Mouse (Mus musculus) intestine, embryonic 15.5 days (tissue): ENCODE measurements around the gene Ankrd42. TPM values are rescaled to one million over a fixed set of nuclear protein-coding genes. Genes with fewer than 3 reads are reported as not detected.

ENCODE experiments used
- ATAC-seq: fragments of 200-750 bp; cut with Nextera tagmentation; 2 replicates; pipeline ENCODE4 v1.8.0; 2017; ENCODE audit warnings: moderate TSS enrichment, moderate library complexity
- H3K27ac ChIP-seq: fragments of 300-500 bp; sonication (generic); 2 replicates; pipeline ENCODE4 v1.5.1; 2015; ENCODE audit warnings: mild to moderate bottlenecking, inconsistent platforms
- H3K27me3 ChIP-seq: fragments of 300-500 bp; sonication (generic); replicated peaks from 2 replicates; pipeline ENCODE4 v1.6.1; 2015; ENCODE audit warnings: inconsistent platforms
- H3K36me3 ChIP-seq: fragments of 300-500 bp; sonication (generic); 2 replicates; pipeline ENCODE4 v1.6.1; 2015; ENCODE audit warnings: inconsistent platforms
- H3K4me1 ChIP-seq: fragments of 300-500 bp; sonication (generic); replicated peaks from 2 replicates; pipeline ENCODE4 v1.6.1; 2015; ENCODE audit warnings: inconsistent platforms
- H3K4me2 ChIP-seq: fragments of 300-500 bp; sonication (generic); replicated peaks from 2 replicates; pipeline ENCODE4 v1.6.1; 2015; ENCODE audit warnings: mild to moderate bottlenecking, inconsistent platforms
- H3K4me3 ChIP-seq: fragments of 300-500 bp; sonication (generic); replicated peaks from 2 replicates; pipeline ENCODE4 v1.5.1; 2015; ENCODE audit warnings: inconsistent platforms
- H3K9ac ChIP-seq: fragments of 300-500 bp; sonication (generic); 2 replicates; pipeline ENCODE4 v1.6.1; 2015; ENCODE audit warnings: inconsistent platforms
- H3K9me3 ChIP-seq: fragments of 300-500 bp; sonication (generic); 2 replicates; pipeline ENCODE4 v1.6.1; 2016; ENCODE audit warnings: inconsistent platforms
- WGBS: fragments of 180-500 bp; shearing (Covaris S2); methylation state at CpG from one replicate; pipeline ENCODE4 v1.1.7; 2015; 5-methylcytosine and 5-hydroxymethylcytosine counted together
- polyA plus RNA-seq: library from polyadenylated mRNA; unstranded; fragments of >200 nt; fragmentation: Nextera tagmentation; extraction: Ambion mirVana; gene quantifications from 2 replicates; pipeline ENCODE4 v1.2.1, GENCODE M21; 2015

The Ankrd42 gene
- polyA plus RNA-seq, 1 experiment from 2014 or later = 3.9 TPM

- Histone ChIP-seq H3K36me3 (peaks cover 3% of the 10 kb centered on the region; the same call in 1 of the 2 replicates), H3K27me3 (no peaks in the 10 kb centered on the region), H3K4me1 (peaks cover 8% of the 10 kb centered on the region; the same call in 1 of the 2 replicates), H3K4me2 (peak overlapping the region; percentile 98), H3K4me3 (peak overlapping the region; percentile 75), H3K9ac (no peak overlapping the region), H3K9me3 (no peaks in the 10 kb centered on the region), H3K27ac (no peak overlapping the region)
- WGBS = 85% methylated on average over 5 of the region's 5 CpGs
- ATAC-seq = no peak
Measured at GRCm38 (mm10) chr7:92638050-92638449, 1.1 kb upstream of the Ankrd42 start.

GRCm38 (mm10) chr7:92636295-92637011 lies 489 bp downstream of the Ankrd42 start:
- ATAC-seq = peak; percentile 81
- H3K27ac ChIP-seq = no peak overlapping the region
- H3K4me2 ChIP-seq = peak overlapping the region; percentile 98

GRCm38 (mm10) chr7:92630167-92630566 lies 6.8 kb downstream of the Ankrd42 start:
- 53% methylated on average over 2 of the region's 2 CpGs for WGBS
- no peaks in the 10 kb centered on the region for H3K27me3 ChIP-seq
- no peaks in the 10 kb centered on the region for H3K9me3 ChIP-seq
- no peak overlapping the region for H3K27ac ChIP-seq
- no peak overlapping the region for H3K4me3 ChIP-seq
- H3K36me3 ChIP-seq = no peaks in the 10 kb centered on the region
- no peaks in the 10 kb centered on the region for H3K4me1 ChIP-seq
- ATAC-seq = no peak
- no peak overlapping the region for H3K4me2 ChIP-seq
- no peak overlapping the region for H3K9ac ChIP-seq

More at GRCm38 (mm10) chr7:92636295-92637011, 489 bp downstream of the Ankrd42 start:
- no peaks in the 10 kb centered on the region for H3K27me3 ChIP-seq
- H3K9me3 ChIP-seq = no peaks in the 10 kb centered on the region
- H3K4me3 ChIP-seq = peak overlapping the region; percentile 75
- H3K9ac ChIP-seq = peak overlapping the region; percentile 67
- H3K4me1 ChIP-seq = peaks cover 8% of the 10 kb centered on the region; the same call in 1 of the 2 replicates
- H3K36me3 ChIP-seq = peaks cover 3% of the 10 kb centered on the region; the same call in 1 of the 2 replicates
- WGBS = 2% methylated on average over 49 of the region's 49 CpGs

- no peaks in the 10 kb centered on the region for H3K4me1 ChIP-seq
- H3K27ac ChIP-seq = no peak overlapping the region
- H3K36me3 ChIP-seq = no peaks in the 10 kb centered on the region
- H3K27me3 ChIP-seq = no peaks in the 10 kb centered on the region
- no peaks in the 10 kb centered on the region for H3K9me3 ChIP-seq
- no peak overlapping the region for H3K4me3 ChIP-seq
- WGBS = 44% methylated on average over 2 of the region's 2 CpGs
- no peak for ATAC-seq
- no peak overlapping the region for H3K9ac ChIP-seq
- no peak overlapping the region for H3K4me2 ChIP-seq
Measured at GRCm38 (mm10) chr7:92624488-92624887, 12.5 kb downstream of the Ankrd42 start.

GRCm38 (mm10) chr7:92610830-92611229 lies 26.1 kb downstream of the Ankrd42 start:
- Histone ChIP-seq H3K9ac (no peak overlapping the region), H3K36me3 (no peaks in the 10 kb centered on the region), H3K27ac (no peak overlapping the region), H3K27me3 (no peaks in the 10 kb centered on the region), H3K4me1 (no peaks in the 10 kb centered on the region), H3K4me2 (no peak overlapping the region), H3K4me3 (no peak overlapping the region), H3K9me3 (no peaks in the 10 kb centered on the region)
- WGBS = 74% methylated on average over 7 of the region's 7 CpGs
- ATAC-seq = no peak

GRCm38 (mm10) chr7:92604961-92605360 lies 32.0 kb downstream of the Ankrd42 start:
- H3K4me3 ChIP-seq = no peak overlapping the region
- no peak overlapping the region for H3K9ac ChIP-seq
- 93% methylated on average over 7 of the region's 7 CpGs for whole genome bisulfite sequencing
- H3K36me3 ChIP-seq = no peaks in the 10 kb centered on the region
- no peaks in the 10 kb centered on the region for H3K9me3 ChIP-seq
- H3K4me2 ChIP-seq = no peak overlapping the region
- H3K27ac ChIP-seq = no peak overlapping the region
- no peaks in the 10 kb centered on the region for H3K27me3 ChIP-seq
- no peaks in the 10 kb centered on the region for H3K4me1 ChIP-seq
- no peak for ATAC-seq

GRCm38 (mm10) chr7:92590842-92591241 lies 46.1 kb downstream of the Ankrd42 start:
- H3K9me3 ChIP-seq = no peaks in the 10 kb centered on the region
- no peak overlapping the region for H3K4me2 ChIP-seq
- H3K36me3 ChIP-seq = no peaks in the 10 kb centered on the region
- H3K27me3 ChIP-seq = no peaks in the 10 kb centered on the region
- H3K27ac ChIP-seq = no peak overlapping the region
- WGBS = 88% methylated on average over 2 of the region's 2 CpGs
- H3K4me3 ChIP-seq = no peak overlapping the region
- no peak for ATAC-seq
- H3K9ac ChIP-seq = no peak overlapping the region
- H3K4me1 ChIP-seq = no peaks in the 10 kb centered on the region

- no peak for ATAC-seq
- Histone ChIP-seq H3K27ac (no peak overlapping the region), H3K9me3 (no peaks in the 10 kb centered on the region), H3K9ac (no peak overlapping the region), H3K36me3 (no peaks in the 10 kb centered on the region), H3K4me3 (no peak overlapping the region), H3K27me3 (no peaks in the 10 kb centered on the region), H3K4me1 (no peaks in the 10 kb centered on the region), H3K4me2 (no peak overlapping the region)
- WGBS = 89% methylated on average over 7 of the region's 7 CpGs
Measured at GRCm38 (mm10) chr7:92589986-92590385, 47.0 kb downstream of the Ankrd42 start.

GRCm38 (mm10) chr7:92583567-92583966 lies 53.4 kb downstream of the Ankrd42 start:
- no peaks in the 10 kb centered on the region for H3K4me1 ChIP-seq
- no peak overlapping the region for H3K4me3 ChIP-seq
- H3K4me2 ChIP-seq = no peak overlapping the region
- no peak overlapping the region for H3K9ac ChIP-seq
- no peaks in the 10 kb centered on the region for H3K27me3 ChIP-seq
- WGBS = 87% methylated on average over 7 of the region's 7 CpGs
- 0 out of 2 replicates have a peak, but pooled peaks cover 3% of the 10 kb centered on the region for H3K36me3 ChIP-seq
- no peaks in the 10 kb centered on the region for H3K9me3 ChIP-seq
- ATAC-seq = no peak
- H3K27ac ChIP-seq = no peak overlapping the region

GRCm38 (mm10) chr7:92580491-92581207 lies 56.3 kb downstream of the Ankrd42 start:
- no peaks in the 10 kb centered on the region for H3K27me3 ChIP-seq
- 0 out of 2 replicates have a peak, but pooled peaks cover 6% of the 10 kb centered on the region for H3K36me3 ChIP-seq
- H3K4me1 ChIP-seq = no peaks in the 10 kb centered on the region
- no peak overlapping the region for H3K27ac ChIP-seq
- no peak for ATAC-seq
- WGBS = 89% methylated on average over 5 of the region's 5 CpGs
- no peaks in the 10 kb centered on the region for H3K9me3 ChIP-seq
- H3K4me3 ChIP-seq = no peak overlapping the region
- H3K4me2 ChIP-seq = no peak overlapping the region
- no peak overlapping the region for H3K9ac ChIP-seq

GRCm38 (mm10) chr7:92566775-92567174 lies 70.2 kb downstream of the Ankrd42 start:
- Histone ChIP-seq H3K4me3 (no peak overlapping the region), H3K36me3 (0 out of 2 replicates have a peak, but pooled peaks cover 4% of the 10 kb centered on the region), H3K4me2 (no peak overlapping the region), H3K9me3 (no peaks in the 10 kb centered on the region), H3K27me3 (no peaks in the 10 kb centered on the region), H3K4me1 (peaks cover 3% of the 10 kb centered on the region; the same call in 1 of the 2 replicates), H3K27ac (no peak overlapping the region), H3K9ac (no peak overlapping the region)
- 64% methylated on average over 1 of the region's 1 CpGs for WGBS
- ATAC-seq = peak; percentile 63; the same call in 1 of the 2 replicates

GRCm38 (mm10) chr7:92560986-92561876 lies 75.7 kb downstream of the Ankrd42 start, which contains the start of gene Ccdc90b:
Gene Ccdc90b (plus strand): TSS chr7:92561149.
- Histone ChIP-seq H3K4me1 (no peaks in the 10 kb centered on the region; the same call in 1 of the 2 replicates), H3K27me3 (no peaks in the 10 kb centered on the region), H3K9ac (peak within 1 kb of the TSS; percentile 68), H3K9me3 (no peaks in the 10 kb centered on the region), H3K4me3 (peak within 1 kb of the TSS; percentile 66), H3K27ac (peak within 1 kb of the TSS; percentile 95), H3K4me2 (peak within 1 kb of the TSS; percentile 57), H3K36me3 (no peaks in the 10 kb centered on the region)
- under 1% methylated on average over 60 of the region's 60 CpGs for WGBS
- ATAC-seq = peak; percentile 99
